Mouse (Mus musculus) heart, embryonic 12.5 days (tissue): ENCODE data around the gene Asnsd1. TPM values are rescaled to one million over a fixed set of nuclear protein-coding genes. Genes with fewer than 3 reads are reported as not detected.
"Not testable (repeated sequence)": the region's sequence is repeated elsewhere in the genome, so short reads cannot be mapped to it uniquely, and the experiment has no call there.

Experiments used
- ATAC-seq: fragments of 200-750 bp; cut with Nextera tagmentation; 2 replicates; pipeline ENCODE4 v1.8.0; 2017; ENCODE audit warnings: moderate TSS enrichment, moderate library complexity; ENCODE audit not compliant: insufficient number of reproducible peaks, low FRiP score
- H3K27ac ChIP-seq: fragments of 300-500 bp; sonication (generic); 2 replicates; pipeline ENCODE4 v1.5.1; 2016; ENCODE audit warnings: mild to moderate bottlenecking, moderate library complexity; ENCODE audit not compliant: poor library complexity, severe bottlenecking
- H3K27me3 ChIP-seq: fragments of 300-500 bp; sonication (generic); replicated peaks from 2 replicates; pipeline ENCODE4 v1.6.1; 2016; ENCODE audit warnings: mild to moderate bottlenecking, moderate library complexity
- H3K36me3 ChIP-seq: fragments of 300-500 bp; sonication (generic); 2 replicates; pipeline ENCODE4 v1.6.1; 2016; ENCODE audit warnings: mild to moderate bottlenecking, moderate library complexity
- H3K4me1 ChIP-seq: fragments of 300-500 bp; sonication (generic); replicated peaks from 2 replicates; pipeline ENCODE4 v1.6.1; 2016; ENCODE audit warnings: mild to moderate bottlenecking
- H3K4me2 ChIP-seq: fragments of 300-500 bp; sonication (generic); 2 replicates; pipeline ENCODE4 v1.6.1; 2016; ENCODE audit warnings: mild to moderate bottlenecking, moderate library complexity
- H3K4me3 ChIP-seq: fragments of 300-500 bp; sonication (generic); 2 replicates; pipeline ENCODE4 v1.5.1; 2016; ENCODE audit warnings: mild to moderate bottlenecking
- H3K9ac ChIP-seq: fragments of 300-500 bp; sonication (generic); 2 replicates; pipeline ENCODE4 v1.6.1; 2016; ENCODE audit warnings: mild to moderate bottlenecking, moderate library complexity
- H3K9me3 ChIP-seq: fragments of 300-500 bp; sonication (generic); replicated peaks from 2 replicates; pipeline ENCODE4 v1.6.1; 2016; ENCODE audit warnings: mild to moderate bottlenecking, moderate library complexity
- WGBS: fragments of 180-500 bp; shearing (Covaris S2); methylation state at CpG from one replicate; pipeline ENCODE4 v1.1.7; 2016; 5-methylcytosine and 5-hydroxymethylcytosine counted together
- polyA plus RNA-seq: library from polyadenylated mRNA; unstranded; fragments of >200 nt; fragmentation: Nextera tagmentation; extraction: Ambion mirVana; gene quantifications from 2 replicates; pipeline ENCODE4 v1.2.1, GENCODE M21; 2016

Gene Asnsd1
- polyA plus RNA-seq, 1 experiment from 2014 or later = 80.8 TPM

- not testable (repeated sequence) for H3K27me3 ChIP-seq, ATAC-seq, H3K4me3 ChIP-seq, H3K9me3 ChIP-seq, H3K9ac ChIP-seq, H3K4me1 ChIP-seq, H3K36me3 ChIP-seq, H3K27ac ChIP-seq, H3K4me2 ChIP-seq
- WGBS = 42% methylated on average over 5 of the region's 5 CpGs
These were observed 19.0 kb downstream of the Asnsd1 start for GRCm38 (mm10) chr1:53333527-53333926.

DNA sequence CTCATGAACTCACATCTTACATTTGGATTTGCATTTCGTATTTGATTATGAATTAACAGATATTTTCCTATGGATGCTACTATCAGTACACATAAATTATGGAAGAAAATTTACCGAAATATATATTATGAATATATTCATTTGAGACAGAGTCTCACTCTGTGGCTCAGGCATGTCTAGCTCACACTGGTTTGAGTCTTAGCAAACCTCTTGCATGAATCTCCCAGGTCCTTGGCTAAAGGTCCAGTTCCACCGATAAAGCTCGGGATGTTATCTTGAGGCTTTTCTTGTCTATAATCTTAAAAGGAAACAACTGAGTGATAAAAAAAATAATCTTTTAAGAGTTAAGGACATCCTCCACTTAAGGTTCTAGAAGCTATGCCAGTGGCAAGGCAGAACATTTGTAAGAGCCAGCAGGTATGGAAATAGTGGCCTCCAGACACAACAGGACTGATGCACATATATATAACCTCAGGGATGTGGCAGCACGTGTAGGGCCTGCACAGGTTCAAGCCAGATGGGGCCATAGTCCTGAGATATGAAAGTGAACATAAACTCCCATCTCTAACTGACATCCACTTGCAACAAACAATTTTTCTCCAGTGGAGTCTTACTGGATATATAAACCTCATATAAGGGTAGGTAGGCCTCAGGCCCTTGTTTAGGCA lies 27.6 kb downstream of the Asnsd1 start:
- H3K27ac ChIP-seq = no peak overlapping the region
- WGBS = 66% methylated on average over 5 of the region's 5 CpGs
- ATAC-seq = no peak

GRCm38 (mm10) chr1:53324277-53324676 lies 28.3 kb downstream of the Asnsd1 start:
- Histone ChIP-seq H3K36me3 (peaks cover 28% of the 10 kb centered on the region), H3K9ac (no peak overlapping the region), H3K9me3 (no peaks in the 10 kb centered on the region), H3K4me1 (no peaks in the 10 kb centered on the region), H3K4me2 (no peak overlapping the region), H3K27ac (no peak overlapping the region), H3K27me3 (no peaks in the 10 kb centered on the region), H3K4me3 (no peak overlapping the region)
- ATAC-seq = no peak
- 89% methylated on average over 1 of the region's 1 CpGs for WGBS

More for the DNA sequence above, 27.6 kb downstream of the Asnsd1 start:
- Histone ChIP-seq H3K27me3 (no peaks in the 10 kb centered on the region), H3K36me3 (peaks cover 26% of the 10 kb centered on the region), H3K4me2 (no peak overlapping the region), H3K4me1 (no peaks in the 10 kb centered on the region), H3K4me3 (no peak overlapping the region), H3K9me3 (no peaks in the 10 kb centered on the region), H3K9ac (no peak overlapping the region)

GRCm38 (mm10) chr1:53323254-53323653 lies 29.3 kb downstream of the Asnsd1 start:
- Histone ChIP-seq H3K4me2 (no peak overlapping the region), H3K27me3 (no peaks in the 10 kb centered on the region), H3K9ac (no peak overlapping the region), H3K4me3 (no peak overlapping the region), H3K4me1 (no peaks in the 10 kb centered on the region), H3K27ac (no peak overlapping the region), H3K9me3 (no peaks in the 10 kb centered on the region), H3K36me3 (peaks cover 32% of the 10 kb centered on the region)
- 88% methylated on average over 5 of the region's 5 CpGs for WGBS
- no peak for ATAC-seq

DNA sequence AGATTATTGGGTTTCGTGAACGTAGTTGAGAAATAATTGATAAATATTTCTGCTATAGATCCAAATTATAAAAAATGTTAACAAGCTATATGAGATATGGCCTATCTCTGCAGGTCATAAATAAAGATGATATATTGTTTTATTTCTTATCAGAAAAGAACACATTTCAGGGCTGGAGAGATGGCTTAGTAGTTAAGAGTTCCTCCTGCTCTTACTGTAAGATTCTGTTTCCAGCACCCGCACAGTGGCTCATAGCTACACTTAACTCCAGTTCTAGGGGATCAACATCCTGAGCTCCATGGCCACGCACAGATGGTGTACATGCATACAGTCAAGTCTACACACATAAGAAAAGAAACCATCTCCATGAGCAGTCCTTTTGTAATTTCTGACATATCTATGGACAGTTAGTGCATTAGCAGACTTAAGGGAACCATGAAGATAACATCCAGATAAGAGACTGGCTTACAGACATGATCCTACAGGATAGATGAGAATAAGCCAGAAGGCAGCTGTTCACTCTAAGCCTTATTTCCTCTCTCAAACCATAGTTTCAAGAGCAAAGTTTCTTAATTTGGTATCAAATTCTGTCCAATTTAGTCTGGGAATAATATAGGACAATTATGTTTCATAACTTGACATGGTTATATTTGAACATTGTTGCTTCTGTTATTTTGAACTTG lies 30.7 kb downstream of the Asnsd1 start:
- Histone ChIP-seq H3K9ac (no peak overlapping the region), H3K36me3 (peaks cover 38% of the 10 kb centered on the region), H3K4me1 (no peaks in the 10 kb centered on the region), H3K4me3 (no peak overlapping the region), H3K27me3 (no peaks in the 10 kb centered on the region), H3K9me3 (no peaks in the 10 kb centered on the region), H3K4me2 (no peak overlapping the region), H3K27ac (no peak overlapping the region)
- 94% methylated on average over 4 of the region's 4 CpGs for WGBS
- ATAC-seq = no peak

DNA sequence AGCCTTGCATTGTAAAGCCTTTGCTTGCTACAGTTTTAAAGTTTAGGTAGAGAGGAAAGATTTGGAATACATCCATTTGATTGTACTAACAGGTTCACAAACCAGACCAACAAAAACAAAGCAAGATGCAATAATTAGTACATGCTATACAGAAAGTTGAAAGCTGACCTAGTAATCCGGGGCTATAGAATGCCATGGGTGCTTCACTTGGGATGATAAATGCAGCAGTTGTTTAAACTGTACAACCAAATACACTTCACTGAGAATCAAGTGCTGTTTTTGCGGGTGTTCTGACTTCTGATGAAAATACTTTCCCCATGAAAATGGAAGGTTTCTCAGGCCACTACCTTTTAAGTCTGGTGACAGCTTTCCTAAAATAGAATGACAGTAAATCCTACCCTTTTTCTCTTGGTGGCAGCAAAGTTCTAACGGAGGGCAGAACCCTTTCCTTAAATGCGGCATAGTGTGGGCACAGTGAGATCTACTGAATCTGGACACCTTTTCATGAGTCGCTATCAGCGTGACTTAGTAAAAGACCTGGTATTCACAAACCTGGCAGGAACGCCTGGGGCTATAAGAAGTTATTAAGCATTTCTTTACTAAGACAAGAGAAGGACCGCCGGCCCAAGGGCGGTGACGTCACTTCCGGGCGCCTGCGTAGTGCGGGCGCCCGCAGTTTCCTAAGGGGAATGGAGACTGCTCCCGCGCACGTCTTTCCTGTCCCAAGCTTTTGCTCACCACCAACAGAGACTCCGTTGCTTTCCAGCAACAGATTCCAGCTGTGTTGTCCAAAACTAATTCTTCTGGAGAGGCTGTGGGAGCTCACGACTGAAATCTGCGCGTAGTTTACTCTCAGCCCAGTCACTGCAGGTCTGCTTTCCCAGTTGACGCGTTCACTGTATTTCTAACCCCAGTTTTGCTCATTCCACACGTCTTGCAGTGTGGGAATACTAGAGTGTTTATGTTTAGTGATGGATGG lies 39.3 kb downstream of the Asnsd1 start, which contains the start of gene Osgepl1:
TSS of gene Osgepl1 (plus strand) at position 636 of the 979 bp plus-strand sequence.
- Histone ChIP-seq H3K9ac (peak within 1 kb of the TSS; percentile 78), H3K36me3 (peaks cover 14% of the 10 kb centered on the region), H3K9me3 (no peaks in the 10 kb centered on the region), H3K27ac (peak within 1 kb of the TSS; percentile 84), H3K4me2 (peak within 1 kb of the TSS; percentile 65), H3K27me3 (no peaks in the 10 kb centered on the region), H3K4me3 (peak within 1 kb of the TSS; percentile 65), H3K4me1 (no peaks in the 10 kb centered on the region)
- peak; percentile 96 for ATAC-seq
- 2% methylated on average over 27 of the region's 27 CpGs for WGBS

- no peaks in the 10 kb centered on the region for H3K27me3 ChIP-seq
- H3K4me2 ChIP-seq = no peak overlapping the region
- H3K4me1 ChIP-seq = peaks cover 5% of the 10 kb centered on the region; the same call in 1 of the 2 replicates
- peaks cover 8% of the 10 kb centered on the region for H3K36me3 ChIP-seq
- H3K9ac ChIP-seq = no peak overlapping the region
- ATAC-seq = no peak
- H3K27ac ChIP-seq = no peak overlapping the region
- H3K4me3 ChIP-seq = no peak overlapping the region
- 82% methylated on average over 4 of the region's 4 CpGs for whole genome bisulfite sequencing
- no peaks in the 10 kb centered on the region for H3K9me3 ChIP-seq
These were observed 52.0 kb downstream of the Asnsd1 start for GRCm38 (mm10) chr1:53300506-53300905.

GRCm38 (mm10) chr1:53296581-53297383 lies 55.8 kb downstream of the Asnsd1 start, which contains the start of the genes Pms1, Ormdl1 and Gm28778:
Gene Pms1, minus strand, starts transcription at chr1:53297018.
Gene Ormdl1, plus strand, starts transcription at chr1:53297095.
Gene Gm28778, plus strand, starts transcription at chr1:53297111.
- Histone ChIP-seq H3K4me3 (peak within 1 kb of the TSS; percentile 95), H3K9me3 (no peaks in the 10 kb centered on the region), H3K36me3 (peaks cover 8% of the 10 kb centered on the region), H3K27me3 (no peaks in the 10 kb centered on the region), H3K27ac (peak within 1 kb of the TSS; percentile 91), H3K9ac (peak within 1 kb of the TSS; percentile 89), H3K4me1 (peaks cover 5% of the 10 kb centered on the region; the same call in 1 of the 2 replicates), H3K4me2 (peak within 1 kb of the TSS; percentile 74)
- under 1% methylated on average over 66 of the region's 66 CpGs for WGBS
- ATAC-seq = peak; percentile 100
